Mouse (Mus musculus): ENCODE results near the gene Plekhg5.

DNA sequence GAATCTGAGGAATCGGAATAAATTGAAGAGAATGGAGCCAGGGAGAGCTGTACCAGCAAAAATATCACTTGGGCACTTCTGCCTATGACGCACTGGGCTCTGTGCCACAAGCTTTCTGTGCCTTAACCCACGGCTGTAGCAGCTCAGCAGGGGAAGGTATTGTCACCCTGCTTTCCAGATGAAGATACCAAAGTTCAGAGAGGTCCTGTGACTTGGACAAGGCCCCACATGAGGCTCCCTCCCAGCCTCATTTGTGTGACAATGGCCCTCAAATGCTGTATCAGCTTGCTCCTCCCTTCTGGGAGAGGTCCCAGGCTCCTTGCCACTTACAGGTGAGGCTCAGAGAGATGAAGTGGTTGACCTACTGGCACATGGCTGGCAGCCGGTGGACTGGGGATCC lies 15.8 kb downstream of the Plekhg5 start:
- TF ChIP-seq EP300 (IDR thresholded peaks at IDR 0.05) (no peak), CTCF (IDR thresholded peaks at IDR 0.05) (no peak)
